Mouse (Mus musculus) heart, embryonic 16.5 days (tissue): ENCODE data around the gene Cacna2d4. TPM values are rescaled to one million over a fixed set of nuclear protein-coding genes. Genes with fewer than 3 reads are reported as not detected.
A peak's percentile ranks its signal among the peaks of the same experiment; 100 is the strongest.

ENCODE experiments used
- ATAC-seq: fragments of 200-750 bp; cut with Nextera tagmentation; replicated peaks from 2 replicates; pipeline ENCODE4 v1.8.0; 2017; ENCODE audit warnings: moderate number of reproducible peaks; ENCODE audit not compliant: insufficient read depth, low FRiP score; ENCODE audit errors: extremely low read depth
- H3K27ac ChIP-seq: fragments of 300-500 bp; sonication (generic); 2 replicates; pipeline ENCODE4 v1.5.1; 2014; ENCODE audit warnings: mild to moderate bottlenecking, low read length, control low read depth, moderate library complexity
- H3K27me3 ChIP-seq: fragments of 300-500 bp; sonication (generic); 2 replicates; pipeline ENCODE4 v1.6.1; 2014; ENCODE audit warnings: low read length, mixed read lengths; ENCODE audit not compliant: control insufficient read depth, insufficient read depth
- H3K36me3 ChIP-seq: fragments of 300-500 bp; sonication (generic); 2 replicates; pipeline ENCODE4 v1.6.1; 2014; ENCODE audit not compliant: control insufficient read depth, insufficient read depth
- H3K4me1 ChIP-seq: fragments of 300-500 bp; sonication (generic); 2 replicates; pipeline ENCODE4 v1.6.1; 2014; ENCODE audit warnings: low read length, mixed read lengths; ENCODE audit not compliant: control insufficient read depth, insufficient read depth
- H3K4me2 ChIP-seq: fragments of 300-500 bp; sonication (generic); 2 replicates; pipeline ENCODE4 v1.6.1; 2014; ENCODE audit warnings: low read depth, mild to moderate bottlenecking, control low read depth, low read length
- H3K4me3 ChIP-seq: fragments of 300-500 bp; sonication (generic); 2 replicates; pipeline ENCODE4 v1.5.1; 2014; ENCODE audit warnings: mild to moderate bottlenecking, control low read depth, low read length
- H3K9ac ChIP-seq: fragments of 300-500 bp; sonication (generic); 2 replicates; pipeline ENCODE4 v1.6.1; 2014; ENCODE audit warnings: low read length, control low read depth
- H3K9me3 ChIP-seq: fragments of 300-500 bp; sonication (generic); replicated peaks from 2 replicates; pipeline ENCODE4 v1.6.1; 2016; ENCODE audit warnings: low read length; ENCODE audit not compliant: control insufficient read depth
- WGBS: fragments of 180-500 bp; shearing (Covaris S2); extraction: QIAGEN DNeasy Blood & Tissue Kit; methylation state at CpG from one replicate; pipeline ENCODE4 v1.1.7; 2014; 5-methylcytosine and 5-hydroxymethylcytosine counted together
- polyA plus RNA-seq: library from polyadenylated mRNA; unstranded; fragments of >200 nt; fragmentation: Nextera tagmentation; extraction: Ambion mirVana; gene quantifications from 2 replicates; pipeline ENCODE4 v1.2.1, GENCODE M21; 2015

Cacna2d4 gene
- polyA plus RNA-seq, 1 experiment from 2014 or later = 0.45 TPM

DNA sequence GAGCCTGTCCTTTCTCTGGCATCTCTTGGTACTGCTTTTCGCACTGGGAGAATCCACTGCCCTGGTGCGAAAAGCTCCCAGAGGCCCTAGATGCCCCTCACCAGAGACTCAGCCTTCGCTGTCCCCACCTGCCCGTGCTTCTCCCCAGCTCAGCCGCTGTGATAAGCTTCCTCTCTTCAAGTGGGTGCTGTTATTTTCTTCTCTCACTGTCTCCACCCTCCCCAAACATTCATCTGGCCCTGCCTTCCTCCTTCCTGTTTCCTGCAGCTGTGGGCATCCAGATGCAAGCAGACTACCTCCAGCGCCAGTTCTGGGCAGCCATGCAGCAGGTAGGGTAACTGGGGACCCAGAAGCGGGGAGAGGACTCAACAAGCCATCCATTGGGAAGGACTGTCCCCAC, 99.8 kb downstream of the Cacna2d4 start:
- WGBS = 52% methylated on average over 7 of the region's 7 CpGs

DNA sequence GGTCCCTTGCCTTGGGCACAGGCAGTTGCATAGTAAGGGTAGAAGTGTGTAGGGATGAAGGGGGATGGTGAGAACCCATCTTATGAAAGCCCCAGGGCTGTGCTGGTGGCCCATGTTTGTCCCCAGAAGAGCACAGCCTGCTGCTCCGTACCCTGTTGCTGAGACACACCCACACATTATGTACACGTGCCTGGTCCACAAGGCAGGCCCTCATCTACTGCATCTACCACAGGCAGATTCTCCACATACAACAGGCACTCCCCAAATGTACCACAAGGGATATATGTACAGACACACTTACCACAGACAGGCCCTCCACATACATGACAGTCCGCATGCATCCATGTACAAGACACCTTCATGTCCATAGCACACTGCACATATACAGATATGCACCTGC, 101.0 kb downstream of the Cacna2d4 start:
- Histone ChIP-seq H3K4me3 (no peak overlapping the region), H3K4me1 (no peaks in the 10 kb centered on the region), H3K27me3 (no peaks in the 10 kb centered on the region; the same call in none of the 2 replicates), H3K9ac (no peak overlapping the region), H3K27ac (no peak overlapping the region), H3K36me3 (no peaks in the 10 kb centered on the region), H3K9me3 (no peaks in the 10 kb centered on the region), H3K4me2 (no peak overlapping the region)
- no peak for ATAC-seq
- 74% methylated on average over 3 of the region's 3 CpGs for WGBS

More for the DNA sequence above, 99.8 kb downstream of the Cacna2d4 start:
- Histone ChIP-seq H3K4me1 (no peaks in the 10 kb centered on the region), H3K9me3 (no peaks in the 10 kb centered on the region), H3K27ac (no peak overlapping the region), H3K4me2 (no peak overlapping the region), H3K27me3 (peaks cover 11% of the 10 kb centered on the region), H3K4me3 (no peak overlapping the region), H3K9ac (no peak overlapping the region), H3K36me3 (no peaks in the 10 kb centered on the region)
- ATAC-seq = 0 out of 2 replicates have a peak, but pooled peaks have one; percentile 8

DNA sequence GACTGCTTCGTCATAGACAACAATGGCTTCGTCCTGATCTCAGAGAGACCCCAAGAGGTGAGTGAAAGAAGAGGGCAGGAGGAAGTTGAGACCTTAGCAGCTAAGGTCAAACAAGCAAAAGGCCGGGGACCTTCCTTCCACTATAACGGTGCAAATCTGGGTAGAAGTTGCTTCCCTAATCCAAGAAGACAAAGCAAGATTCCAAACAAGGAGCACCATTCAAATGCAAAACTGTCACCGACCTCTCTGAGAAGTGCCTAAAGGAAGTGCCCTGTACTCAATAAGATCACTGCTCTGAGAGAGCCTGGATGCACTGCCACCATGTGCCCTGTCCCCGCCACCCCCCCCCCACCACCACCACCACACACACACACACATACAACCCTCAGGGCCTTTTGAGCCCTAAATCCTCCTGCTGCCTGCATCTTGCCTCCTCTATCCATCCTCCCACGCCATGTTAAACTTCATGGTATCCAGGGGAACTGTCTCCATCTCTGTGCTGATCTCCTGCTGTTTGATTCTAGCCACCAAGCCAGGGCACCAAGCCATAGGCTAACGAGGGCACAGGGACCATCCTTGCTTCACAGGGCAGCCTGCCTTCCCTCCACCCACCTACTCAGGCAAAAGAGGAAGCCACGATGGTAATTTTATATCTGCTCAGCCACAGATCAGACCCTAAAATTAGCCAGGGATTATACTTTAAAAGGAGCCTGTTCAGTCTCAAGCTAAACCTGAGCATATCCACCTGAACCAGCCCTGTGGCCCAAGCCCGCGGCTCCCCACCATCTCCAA, 102.0 kb downstream of the Cacna2d4 start:
- H3K27ac ChIP-seq = no peak overlapping the region
- no peaks in the 10 kb centered on the region for H3K36me3 ChIP-seq
- H3K4me1 ChIP-seq = no peaks in the 10 kb centered on the region
- H3K27me3 ChIP-seq = no peaks in the 10 kb centered on the region; the same call in 1 of the 2 replicates
- no peak overlapping the region for H3K4me2 ChIP-seq
- H3K4me3 ChIP-seq = no peak overlapping the region
- ATAC-seq = no peak
- WGBS = 46% methylated on average over 11 of the region's 11 CpGs
- no peaks in the 10 kb centered on the region for H3K9me3 ChIP-seq
- no peak overlapping the region for H3K9ac ChIP-seq

DNA sequence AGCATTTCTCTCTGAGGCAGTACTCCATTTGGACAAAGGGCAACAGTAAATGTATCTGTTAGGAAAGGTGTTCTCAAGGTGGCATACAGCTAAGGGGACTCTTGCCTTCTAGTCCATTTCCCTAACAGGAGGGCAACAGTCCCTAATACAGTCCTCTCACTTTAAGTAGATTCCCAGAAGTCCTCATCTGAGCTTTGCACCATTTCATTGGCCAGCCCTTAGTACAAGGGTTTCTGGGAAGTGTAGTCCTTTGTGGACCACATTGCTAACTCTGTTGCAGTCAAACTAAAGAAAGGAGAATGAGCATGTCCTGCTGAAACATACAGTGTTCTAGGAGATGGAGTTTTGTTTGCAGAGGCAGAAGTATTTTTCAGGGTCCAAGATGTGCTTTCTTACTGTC, 105.1 kb downstream of the Cacna2d4 start:
- H3K36me3 ChIP-seq = no peaks in the 10 kb centered on the region
- peak; percentile 72; the same call in 1 of the 2 replicates for ATAC-seq
- H3K4me2 ChIP-seq = no peak overlapping the region

GRCm38 (mm10) chr6:119346257-119346656, 109.9 kb downstream of the Cacna2d4 start:
- no peak for ATAC-seq
- 55% methylated on average over 10 of the region's 10 CpGs for WGBS
- Histone ChIP-seq H3K27me3 (no peaks in the 10 kb centered on the region), H3K4me2 (no peak overlapping the region), H3K4me1 (no peaks in the 10 kb centered on the region), H3K9ac (no peak overlapping the region), H3K27ac (no peak overlapping the region), H3K36me3 (no peaks in the 10 kb centered on the region), H3K4me3 (no peak overlapping the region), H3K9me3 (no peaks in the 10 kb centered on the region)

More for the DNA sequence above, 105.1 kb downstream of the Cacna2d4 start:
- Histone ChIP-seq H3K4me1 (no peaks in the 10 kb centered on the region), H3K9me3 (no peaks in the 10 kb centered on the region), H3K4me3 (no peak overlapping the region), H3K27ac (no peak overlapping the region), H3K27me3 (no peaks in the 10 kb centered on the region), H3K9ac (no peak overlapping the region)

GRCm38 (mm10) chr6:119347813-119348212, 111.5 kb downstream of the Cacna2d4 start:
- ATAC-seq = no peak

DNA sequence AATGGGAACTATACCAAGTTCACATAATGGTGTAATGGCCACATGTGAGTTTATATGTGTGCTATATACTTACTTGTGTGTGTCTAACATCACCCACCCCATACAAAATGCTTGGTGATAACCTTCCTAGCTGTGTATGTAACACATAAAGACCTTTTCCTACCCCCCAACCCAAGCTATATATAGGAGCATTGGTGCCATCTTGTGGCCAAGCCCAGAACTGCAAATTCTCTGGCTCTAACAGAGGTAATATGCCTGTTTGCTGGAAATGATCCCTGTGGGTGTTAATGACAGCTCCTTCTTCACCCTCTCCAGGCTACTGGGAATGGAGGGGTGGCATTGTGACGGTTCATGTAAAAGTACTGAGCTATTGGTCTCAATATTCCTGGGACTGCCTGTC, 111.9 kb downstream of the Cacna2d4 start:
- Histone ChIP-seq H3K9ac (no peak overlapping the region), H3K4me1 (peaks cover 9% of the 10 kb centered on the region), H3K4me2 (no peak overlapping the region), H3K36me3 (peaks cover under 1% of the 10 kb centered on the region; the same call in 1 of the 2 replicates), H3K4me3 (no peak overlapping the region), H3K27me3 (no peaks in the 10 kb centered on the region), H3K9me3 (no peaks in the 10 kb centered on the region), H3K27ac (no peak overlapping the region)
- ATAC-seq = no peak; the same call in 1 of the 2 replicates
- 4% methylated on average over 1 of the region's 1 CpGs for WGBS

More at GRCm38 (mm10) chr6:119347813-119348212, 111.5 kb downstream of the Cacna2d4 start:
- Histone ChIP-seq H3K27ac (no peak overlapping the region), H3K9ac (no peak overlapping the region), H3K4me3 (no peak overlapping the region), H3K27me3 (no peaks in the 10 kb centered on the region), H3K4me2 (no peak overlapping the region), H3K36me3 (no peaks in the 10 kb centered on the region), H3K9me3 (no peaks in the 10 kb centered on the region), H3K4me1 (peaks cover 9% of the 10 kb centered on the region)
- 76% methylated on average over 5 of the region's 5 CpGs for WGBS

GRCm38 (mm10) chr6:119350703-119351198, 114.4 kb downstream of the Cacna2d4 start:
- 90% methylated on average over 9 of the region's 9 CpGs for WGBS
- peaks cover 9% of the 10 kb centered on the region for H3K4me1 ChIP-seq
- H3K27ac ChIP-seq = no peak overlapping the region
- H3K9ac ChIP-seq = no peak overlapping the region
- H3K9me3 ChIP-seq = no peaks in the 10 kb centered on the region
- H3K27me3 ChIP-seq = no peaks in the 10 kb centered on the region
- peaks cover 23% of the 10 kb centered on the region for H3K36me3 ChIP-seq
- no peak for ATAC-seq
- H3K4me2 ChIP-seq = no peak overlapping the region
- H3K4me3 ChIP-seq = no peak overlapping the region

- Histone ChIP-seq H3K4me3 (no peak overlapping the region), H3K36me3 (peaks cover 24% of the 10 kb centered on the region), H3K9me3 (no peaks in the 10 kb centered on the region), H3K9ac (no peak overlapping the region), H3K4me1 (peaks cover 9% of the 10 kb centered on the region), H3K27ac (no peak overlapping the region), H3K27me3 (no peaks in the 10 kb centered on the region), H3K4me2 (no peak overlapping the region)
- no peak for ATAC-seq
- 67% methylated on average over 8 of the region's 8 CpGs for whole genome bisulfite sequencing
Measured at GRCm38 (mm10) chr6:119351656-119352055, 115.3 kb downstream of the Cacna2d4 start.
